Mouse (Mus musculus) heart, postnatal 25 days (tissue): ENCODE measurements around the gene Gprin1. TPM values are rescaled to one million over a fixed set of nuclear protein-coding genes. Genes with fewer than 3 reads are reported as not detected.
"Not testable (repeated sequence)": the region's sequence is repeated elsewhere in the genome, so short reads cannot be mapped to it uniquely, and the experiment has no call there.

ENCODE experiments used
- DNase-seq: peaks from one replicate; pipeline ENCODE4 v3.0.0; 2022; ENCODE audit warnings: low spot score
- intact Hi-C: fragments of 180-260 bp; cut with DNase I; formaldehyde crosslinking; loops from one replicate; pipeline ENCODE4 v1.15.1; 2025
- total RNA-seq, 2 experiments: library from RNA; stranded (reverse); gene quantifications; 2 replicates each; pipeline ENCODE4 v1.2.3; 2021

The Gprin1 gene
- total RNA-seq, result not detected

GRCm38 (mm10) chr13:54749864-54750411 lies at the start of gene Gprin1:
Gene Gprin1, minus strand, starts transcription at chr13:54749874.
- intact Hi-C loops, result no loop called here
- no peak for DNase-seq

- intact Hi-C loops, result loop anchor here (1.0 kb wide), 1 partner anchor 273 kb away; no protein-coding TSS in a partner anchor
These were observed 49.1 kb upstream of the Gprin1 start for GRCm38 (mm10) chr13:54798740-54799139.

DNA sequence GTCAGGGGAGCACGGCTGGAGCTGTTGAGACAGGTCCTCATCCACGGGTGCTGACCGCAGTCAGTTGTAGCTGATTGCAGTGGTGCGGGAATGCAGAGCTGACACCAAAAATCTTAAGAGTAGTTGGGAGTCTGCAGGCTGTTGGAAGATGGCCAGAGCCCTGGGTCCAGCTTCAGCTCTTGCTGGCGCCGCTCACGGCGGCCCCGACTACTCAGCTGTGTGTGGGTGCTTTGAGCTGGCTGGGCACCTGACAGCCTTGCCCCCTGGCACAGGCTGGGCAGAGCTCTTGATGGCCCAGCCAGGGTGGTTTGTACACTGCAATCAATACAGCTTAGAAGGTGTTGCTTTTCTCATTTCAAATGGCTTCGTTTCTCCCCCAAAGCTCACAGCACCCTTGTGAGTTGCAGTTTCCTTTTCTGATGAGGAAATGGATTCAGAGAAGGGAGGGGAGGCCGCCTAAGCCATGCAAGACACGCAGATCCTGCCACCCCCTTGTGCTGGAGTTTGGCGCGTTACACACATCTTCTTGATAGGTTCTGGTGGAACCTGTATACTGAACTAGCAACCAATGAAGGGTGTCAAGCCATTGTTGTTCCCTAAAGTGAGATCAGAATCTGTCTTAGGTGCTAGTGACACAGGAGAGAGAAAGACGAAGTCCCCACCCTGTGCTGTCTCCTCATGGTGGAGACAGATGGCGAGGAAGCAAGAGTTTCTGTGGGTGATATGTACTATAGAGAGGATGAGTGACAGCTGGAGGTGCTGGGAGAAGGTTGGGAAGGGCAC lies 48.4 kb upstream of the Gprin1 start:
- intact Hi-C loops, result no loop called here
- no peak for DNase-seq

More at GRCm38 (mm10) chr13:54798740-54799139, 49.1 kb upstream of the Gprin1 start:
- no peak for DNase-seq

DNA sequence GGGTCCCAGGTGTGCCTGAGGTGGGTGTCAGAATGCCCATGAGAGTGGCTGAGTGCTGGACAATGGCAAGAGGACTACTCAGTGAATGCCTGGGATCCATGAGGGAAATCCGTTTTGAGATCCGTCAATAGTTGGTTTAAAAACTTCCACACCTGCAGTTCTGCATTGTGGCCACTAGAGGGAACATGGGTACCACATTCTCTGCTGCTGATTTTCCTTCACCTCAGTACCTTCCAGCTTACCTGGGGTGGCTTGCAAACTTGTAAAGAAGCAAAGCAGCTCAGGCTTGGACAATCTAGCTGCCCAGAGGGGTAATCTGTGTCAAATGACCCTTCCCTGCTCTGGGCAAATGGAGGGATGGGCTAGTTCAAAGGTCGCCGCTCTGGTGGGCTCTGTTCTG lies 47.7 kb upstream of the Gprin1 start:
- no peak for DNase-seq
- intact Hi-C loops, result no loop called here

DNA sequence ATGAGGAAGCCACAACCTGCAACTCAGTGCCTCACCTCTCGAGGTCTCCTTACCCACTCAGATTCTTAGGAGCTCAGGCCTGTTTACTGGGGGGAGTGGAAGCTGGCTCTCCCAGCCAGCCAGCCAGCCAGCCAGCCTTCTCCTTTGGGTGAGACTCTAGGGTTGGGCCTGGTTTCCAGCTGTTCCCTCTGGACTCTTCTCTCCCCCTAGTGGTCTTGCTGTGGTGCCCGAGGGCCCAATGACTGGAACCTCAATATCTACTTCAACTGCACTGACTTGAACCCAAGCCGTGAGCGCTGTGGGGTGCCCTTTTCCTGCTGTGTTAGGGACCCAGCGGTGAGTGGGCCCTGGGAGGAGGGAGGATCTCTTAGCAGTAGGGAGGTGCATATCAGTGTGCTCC lies 45.2 kb upstream of the Gprin1 start:
- intact Hi-C loops, result no loop called here
- no peak for DNase-seq

DNA sequence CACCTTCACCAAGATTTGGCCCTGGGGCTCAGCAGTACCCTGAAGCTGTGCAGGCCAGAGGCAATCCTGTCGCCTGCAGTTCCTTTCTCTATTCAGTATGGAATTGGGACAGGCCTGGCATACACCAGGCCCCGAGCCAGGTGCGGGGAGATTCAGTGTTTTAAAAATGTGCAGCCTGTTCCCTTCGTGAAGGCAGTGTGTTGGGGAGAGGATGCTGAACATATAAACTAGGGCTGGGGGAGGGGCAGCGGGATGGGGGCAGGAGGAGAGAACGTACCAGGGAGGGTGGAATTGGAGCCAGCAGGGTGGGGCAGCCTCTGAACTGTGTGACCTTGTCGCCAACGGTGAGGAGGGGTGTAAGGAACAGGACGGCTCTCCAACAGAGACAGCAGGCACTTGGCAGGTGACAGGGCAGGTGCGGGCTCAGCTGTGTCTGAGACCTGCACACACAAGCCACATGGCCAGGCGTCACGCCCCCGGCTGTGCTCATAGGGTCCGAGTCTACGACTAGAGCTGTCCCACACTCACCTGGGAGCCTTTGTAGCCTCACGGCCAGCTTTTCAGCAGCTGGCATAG lies 44.4 kb upstream of the Gprin1 start:
- no peak for DNase-seq
- intact Hi-C loops, result no loop called here

- intact Hi-C loops, result no loop called here
- no peak for DNase-seq
These were observed 42.9 kb upstream of the Gprin1 start for GRCm38 (mm10) chr13:54792259-54793230.

- peak; percentile 29 for DNase-seq
- intact Hi-C loops, result no loop called here
These were observed 40.1 kb upstream of the Gprin1 start for GRCm38 (mm10) chr13:54789561-54790397.

- peak; percentile 94 for DNase-seq
- intact Hi-C loops, result no loop called here
These were observed 39.3 kb upstream of the Gprin1 start, which contains the start of gene Tspan17 for GRCm38 (mm10) chr13:54788740-54789560. Gene Tspan17, plus strand, starts transcription at chr13:54789377.

- DNase-seq, intact Hi-C loops: not testable (repeated sequence)
These were observed 37.9 kb upstream of the Gprin1 start for GRCm38 (mm10) chr13:54787591-54787990.

GRCm38 (mm10) chr13:54783698-54784097 lies 34.0 kb upstream of the Gprin1 start, which contains the start of gene Eif4e1b:
Gene Eif4e1b, plus strand, starts transcription at chr13:54783998.
- DNase-seq, result no peak
- intact Hi-C loops, result no loop called here

DNA sequence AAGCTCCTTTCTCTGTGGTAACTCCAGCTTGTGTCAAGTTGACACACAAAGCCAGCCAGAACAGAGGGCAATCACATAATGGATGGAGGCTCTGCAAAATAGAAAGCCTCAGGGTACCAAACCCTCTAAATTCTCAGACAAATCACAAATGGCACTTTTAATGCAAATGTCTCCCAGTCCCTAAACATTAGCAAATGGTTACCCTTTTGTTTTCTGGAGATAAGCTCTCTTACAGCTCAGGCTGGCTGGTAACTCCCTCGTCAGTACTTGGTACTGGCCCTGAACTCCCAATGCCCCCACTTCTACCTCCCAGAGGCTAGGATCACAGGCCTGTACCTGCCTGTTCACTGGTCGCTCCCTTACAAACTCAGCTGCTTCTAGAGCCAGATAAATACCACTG lies 33.6 kb upstream of the Gprin1 start:
- DNase-seq, result no peak
- intact Hi-C loops, result no loop called here

DNA sequence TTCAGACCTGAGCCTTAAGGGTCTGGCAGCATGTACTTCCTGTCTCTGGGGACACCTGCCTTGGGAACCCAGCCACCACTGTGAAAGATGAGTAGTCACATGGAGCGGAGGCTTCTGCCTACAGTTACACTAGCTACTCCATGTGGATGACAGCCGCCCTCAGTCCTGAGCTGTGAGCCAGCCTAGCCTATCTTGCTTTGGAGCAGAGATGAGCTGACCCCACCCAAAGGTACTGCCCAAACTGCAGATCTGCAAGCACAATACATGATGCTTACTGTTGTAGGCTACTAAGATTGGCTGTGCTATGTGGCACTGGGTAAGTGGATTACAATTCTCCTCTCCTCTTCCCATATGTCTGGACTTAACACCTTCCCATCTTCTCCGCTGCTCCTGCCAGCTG lies 31.4 kb upstream of the Gprin1 start:
- intact Hi-C loops, result no loop called here
- DNase-seq, result no peak

GRCm38 (mm10) chr13:54780592-54780991 lies 30.9 kb upstream of the Gprin1 start:
- no peak for DNase-seq
- intact Hi-C loops, result no loop called here

GRCm38 (mm10) chr13:54767012-54767411 lies 17.3 kb upstream of the Gprin1 start:
- no peak for DNase-seq
- intact Hi-C loops, result no loop called here

GRCm38 (mm10) chr13:54766192-54766768 lies 16.6 kb upstream of the Gprin1 start, which contains the start of gene Sncb:
Gene Sncb, minus strand, starts transcription at chr13:54766595.
- no peak for DNase-seq
- intact Hi-C loops, result no loop called here

DNA sequence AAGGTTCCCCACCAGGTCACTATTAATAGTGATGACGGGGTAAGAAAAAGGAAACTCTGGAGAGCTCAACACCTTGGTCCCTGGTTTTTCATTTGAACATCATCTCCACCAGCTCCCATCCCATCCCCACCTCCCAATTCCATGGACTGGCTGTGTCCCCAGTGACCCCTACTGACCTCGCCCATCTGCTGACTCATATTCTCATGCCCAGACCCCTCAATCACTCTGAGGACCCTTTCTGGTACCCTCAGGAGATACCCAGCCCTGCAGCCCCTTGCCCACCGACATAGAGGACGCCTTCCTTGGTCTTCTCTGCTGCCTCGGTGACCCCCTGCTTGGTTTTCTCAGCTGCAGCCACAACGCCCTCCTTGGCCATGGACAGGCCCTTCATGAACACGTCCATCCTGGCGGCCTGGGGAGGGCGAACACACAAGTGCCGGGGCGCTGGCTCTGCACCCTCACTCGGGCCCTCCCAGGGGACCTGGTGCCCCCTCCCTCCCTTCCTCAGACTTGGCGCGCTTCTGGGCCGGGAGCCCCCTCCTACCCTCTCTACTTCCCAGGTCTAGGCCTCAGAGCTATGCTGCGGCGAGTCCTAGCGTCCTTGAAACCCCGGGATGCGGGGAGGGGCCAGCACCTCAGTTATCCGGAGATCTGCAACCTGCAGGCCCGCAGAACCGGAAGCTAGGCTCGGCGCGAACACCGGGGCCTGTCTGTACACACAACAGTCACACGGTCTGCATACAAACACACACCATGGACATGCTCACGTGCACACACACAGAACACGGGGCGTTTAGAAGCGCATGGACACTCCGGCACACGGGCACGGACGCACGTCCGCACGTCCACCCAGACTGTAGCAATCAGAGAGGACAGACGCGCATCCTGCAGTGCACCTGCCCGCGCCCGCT lies 15.9 kb upstream of the Gprin1 start:
- no peak for DNase-seq
- intact Hi-C loops, result no loop called here
